Mouse (Mus musculus): Measurements from ENCODE around the gene Cyp26c1.

DNA sequence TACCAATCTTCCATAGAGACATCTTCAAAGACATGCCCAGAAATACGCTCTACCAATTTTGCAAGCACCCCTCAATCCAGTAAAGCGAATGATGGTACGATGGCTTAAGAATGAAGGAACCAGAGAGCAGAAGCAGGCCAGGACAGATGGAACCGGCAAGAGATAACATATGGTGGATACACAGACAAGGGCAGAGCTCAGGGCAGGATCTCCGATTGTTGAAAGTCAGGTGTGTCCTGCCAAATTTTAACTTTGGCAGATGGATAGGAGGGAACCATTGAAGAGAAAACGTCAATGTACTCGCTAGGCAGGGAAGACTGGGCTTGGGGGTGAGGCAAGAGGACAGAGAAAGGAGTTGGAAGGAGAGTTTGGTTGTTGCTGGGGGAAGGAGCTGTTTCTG is 41.2 kb downstream of the Cyp26c1 start:
- no peak for TF ChIP-seq TBP (conservative IDR thresholded peaks at IDR 0.05; ENCODE audit: low read depth, low read length)
- TF ChIP-seq ZKSCAN1 (IDR thresholded peaks at IDR 0.05; ENCODE audit: borderline replicate concordance, low read depth, low read length): no peak
- no peak for TF ChIP-seq MAFK (IDR thresholded peaks at IDR 0.05; ENCODE audit: insufficient replicate concordance, low read length)
- TF ChIP-seq TCF12 (IDR thresholded peaks at IDR 0.05; ENCODE audit: low read depth, low read length): no peak
- TF ChIP-seq CTCF (conservative IDR thresholded peaks at IDR 0.05 in 1 of 2, IDR thresholded peaks at IDR 0.05 in 1 of 2; ENCODE audit: low read depth in 2 of 2, low read length in 2 of 2): no peak

Measured in CH12.LX (cell line).